Mouse (Mus musculus): ENCODE measurements around the gene Caln1. TPM values are rescaled to one million over a fixed set of nuclear protein-coding genes. Genes with fewer than 3 reads are reported as not detected.

Gene Caln1
- polyA plus RNA-seq, 2 experiments = not detected

GRCm38 (mm10) chr5:130474876-130475275 is 105.6 kb downstream of the Caln1 start:
- H3K4me2 ChIP-seq (ENCODE audit: low read depth) = no peak overlapping the region
- no peak overlapping the region for H3K9ac ChIP-seq (replicated peaks)
- no peak overlapping the region for H3K4me3 ChIP-seq (ENCODE audit: insufficient read depth in 1 of 2, low read depth in 2 of 2, low read length in 2 of 2)
- no peaks in the 10 kb centered on the region for H3K27me3 ChIP-seq (ENCODE audit: control insufficient read depth, insufficient read depth, low read length)
- TF ChIP-seq EP300 (IDR thresholded peaks at IDR 0.05; ENCODE audit: low read depth) (no peak), CTCF (IDR thresholded peaks at IDR 0.05; ENCODE audit: low read depth) (no peak)
- no peaks in the 10 kb centered on the region for H3K9me3 ChIP-seq (ENCODE audit: control insufficient read depth, low read length)
- no peaks in the 10 kb centered on the region for H3K4me1 ChIP-seq (replicated peaks; ENCODE audit: control insufficient read depth in 2 of 2, insufficient read depth in 2 of 2, low read length in 1 of 2)
- WGBS (ENCODE audit: insufficient replicate concordance) = 65% methylated on average over 6 of the region's 6 CpGs
- H3K36me3 ChIP-seq (replicated peaks; ENCODE audit: control insufficient read depth, insufficient read depth, low read depth) = no peaks in the 10 kb centered on the region
- no peak overlapping the region for H3K27ac ChIP-seq
- ATAC-seq (ENCODE audit: insufficient read depth) (no peak), DNase-seq (ENCODE audit: low read depth in 3 of 3, low spot score in 3 of 3) (no peak)

- H3K4me1 ChIP-seq (replicated peaks; ENCODE audit: control insufficient read depth in 2 of 2, insufficient read depth in 2 of 2, low read length in 1 of 2) = no peaks in the 10 kb centered on the region
- no peaks in the 10 kb centered on the region for H3K9me3 ChIP-seq (ENCODE audit: control insufficient read depth, low read length)
- no peak overlapping the region for H3K4me3 ChIP-seq (ENCODE audit: insufficient read depth in 1 of 2, low read depth in 2 of 2, low read length in 2 of 2)
- H3K27me3 ChIP-seq (ENCODE audit: control insufficient read depth, insufficient read depth, low read length) = no peaks in the 10 kb centered on the region
- H3K9ac ChIP-seq (replicated peaks) = no peak overlapping the region
- ATAC-seq (ENCODE audit: insufficient read depth) (no peak), DNase-seq (ENCODE audit: low read depth in 3 of 3, low spot score in 3 of 3) (no peak)
- H3K27ac ChIP-seq = no peak overlapping the region
- TF ChIP-seq EP300 (IDR thresholded peaks at IDR 0.05; ENCODE audit: low read depth) (no peak), CTCF (IDR thresholded peaks at IDR 0.05; ENCODE audit: low read depth) (no peak)
- WGBS (ENCODE audit: insufficient replicate concordance) = 67% methylated on average over 12 of the region's 12 CpGs
- no peaks in the 10 kb centered on the region for H3K36me3 ChIP-seq (replicated peaks; ENCODE audit: control insufficient read depth, insufficient read depth, low read depth)
- no peak overlapping the region for H3K4me2 ChIP-seq (ENCODE audit: low read depth)
These were observed 107.5 kb downstream of the Caln1 start for GRCm38 (mm10) chr5:130476741-130477140.

GRCm38 (mm10) chr5:130480290-130480689 is 111.0 kb downstream of the Caln1 start:
- H3K27me3 ChIP-seq (ENCODE audit: control insufficient read depth, insufficient read depth, low read length) = no peaks in the 10 kb centered on the region
- ATAC-seq (ENCODE audit: insufficient read depth) (no peak), DNase-seq (ENCODE audit: low read depth in 3 of 3, low spot score in 3 of 3) (no peak)
- no peaks in the 10 kb centered on the region for H3K9me3 ChIP-seq (ENCODE audit: control insufficient read depth, low read length)
- WGBS (ENCODE audit: insufficient replicate concordance) = 32% methylated on average over 1 of the region's 1 CpGs
- no peak overlapping the region for H3K27ac ChIP-seq
- H3K4me2 ChIP-seq (ENCODE audit: low read depth) = no peak overlapping the region
- no peak for TF ChIP-seq EP300 (IDR thresholded peaks at IDR 0.05; ENCODE audit: low read depth)
- no peak for TF ChIP-seq CTCF (IDR thresholded peaks at IDR 0.05; ENCODE audit: low read depth)
- H3K36me3 ChIP-seq (replicated peaks; ENCODE audit: control insufficient read depth, insufficient read depth, low read depth) = no peaks in the 10 kb centered on the region
- no peak overlapping the region for H3K4me3 ChIP-seq (ENCODE audit: insufficient read depth in 1 of 2, low read depth in 2 of 2, low read length in 2 of 2)
- H3K9ac ChIP-seq (replicated peaks) = no peak overlapping the region
- no peaks in the 10 kb centered on the region for H3K4me1 ChIP-seq (replicated peaks; ENCODE audit: control insufficient read depth in 2 of 2, insufficient read depth in 2 of 2, low read length in 1 of 2)

- TF ChIP-seq EP300 (IDR thresholded peaks at IDR 0.05; ENCODE audit: low read depth) (no peak), CTCF (IDR thresholded peaks at IDR 0.05; ENCODE audit: low read depth) (no peak)
- no peak overlapping the region for H3K27ac ChIP-seq
- no peaks in the 10 kb centered on the region for H3K4me1 ChIP-seq (replicated peaks; ENCODE audit: control insufficient read depth in 2 of 2, insufficient read depth in 2 of 2, low read length in 1 of 2)
- H3K9ac ChIP-seq (replicated peaks) = no peak overlapping the region
- 73% methylated on average over 5 of the region's 5 CpGs for WGBS (ENCODE audit: insufficient replicate concordance)
- H3K27me3 ChIP-seq (ENCODE audit: control insufficient read depth, insufficient read depth, low read length) = no peaks in the 10 kb centered on the region
- no peak overlapping the region for H3K4me2 ChIP-seq (ENCODE audit: low read depth)
- no peak for DNase-seq (ENCODE audit: low read depth in 3 of 3, low spot score in 3 of 3)
- H3K9me3 ChIP-seq (ENCODE audit: control insufficient read depth, low read length) = no peaks in the 10 kb centered on the region
- H3K4me3 ChIP-seq (ENCODE audit: insufficient read depth in 1 of 2, low read depth in 2 of 2, low read length in 2 of 2) = no peak overlapping the region
- no peaks in the 10 kb centered on the region for H3K36me3 ChIP-seq (replicated peaks; ENCODE audit: control insufficient read depth, insufficient read depth, low read depth)
- no peak for ATAC-seq (ENCODE audit: insufficient read depth)
These were observed 122.2 kb downstream of the Caln1 start for GRCm38 (mm10) chr5:130491471-130491870.

GRCm38 (mm10) chr5:130492305-130492704 is 123.0 kb downstream of the Caln1 start:
- Histone ChIP-seq H3K4me1 (replicated peaks; ENCODE audit: control insufficient read depth in 2 of 2, insufficient read depth in 2 of 2, low read length in 1 of 2) (no peaks in the 10 kb centered on the region), H3K36me3 (replicated peaks; ENCODE audit: control insufficient read depth, insufficient read depth, low read depth) (no peaks in the 10 kb centered on the region), H3K27ac (no peak overlapping the region), H3K27me3 (ENCODE audit: control insufficient read depth, insufficient read depth, low read length) (no peaks in the 10 kb centered on the region), H3K4me3 (ENCODE audit: insufficient read depth in 1 of 2, low read depth in 2 of 2, low read length in 2 of 2) (no peak overlapping the region), H3K9ac (replicated peaks) (no peak overlapping the region), H3K9me3 (ENCODE audit: control insufficient read depth, low read length) (no peaks in the 10 kb centered on the region), H3K4me2 (ENCODE audit: low read depth) (no peak overlapping the region)
- whole genome bisulfite sequencing (ENCODE audit: insufficient replicate concordance) = 61% methylated on average over 7 of the region's 7 CpGs
- DNase-seq (ENCODE audit: low read depth in 3 of 3, low spot score in 3 of 3) (no peak), ATAC-seq (ENCODE audit: insufficient read depth) (no peak)
- TF ChIP-seq EP300 (IDR thresholded peaks at IDR 0.05; ENCODE audit: low read depth) (no peak), CTCF (IDR thresholded peaks at IDR 0.05; ENCODE audit: low read depth) (no peak)

All from liver, embryonic 14.5 days (tissue).